18 mouse cellular contexts compared by ENCODE assay signal in the genomic region with DNA sequence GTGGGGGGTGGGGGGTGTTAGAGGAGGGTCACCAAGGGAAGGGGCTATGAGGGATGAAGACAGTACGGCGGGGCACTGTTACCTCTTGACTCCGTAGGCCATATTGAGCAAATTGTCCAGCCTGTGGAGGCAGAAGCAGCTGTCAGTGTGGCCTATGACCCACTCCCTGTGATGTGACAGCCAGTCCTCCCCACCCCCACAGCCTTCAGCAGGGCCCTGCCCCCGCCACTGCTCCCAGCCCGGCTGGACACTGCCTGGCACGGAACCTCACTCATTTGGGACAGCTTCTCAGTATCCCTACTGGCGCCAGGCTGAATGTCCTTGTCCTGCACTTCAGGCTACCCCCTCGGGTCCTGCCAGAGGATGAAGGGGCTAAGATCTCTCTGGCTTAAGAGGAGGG. TPM values are rescaled to one million over a fixed set of nuclear protein-coding genes. Genes with fewer than 3 reads are reported as not detected.
DNase-seq lines count a peak whose midpoint lies in the region; ATAC-seq and TF ChIP-seq lines count a peak whose summit lies in the region.
"Had no signal": no experiment of that assay in that cellular context is flagged by ENCODE, and none has a peak within 500 bp of the region (broad histone marks: within the 10 kb centered on the region; RNA-seq: fewer than 3 reads in every experiment).

No protein-coding gene starts in this region.

- WGBS in forebrain, embryonic 11.5 days: 68% methylated on average over 8 of the region's 8 CpGs
- 64% methylated on average over 8 of the region's 8 CpGs for WGBS in forebrain, embryonic 16.5 days
- 52% methylated on average over 8 of the region's 8 CpGs for WGBS in liver, embryonic 11.5 days
- WGBS in liver, postnatal 0 days (ENCODE audit: insufficient replicate concordance): 51% methylated on average over 8 of the region's 8 CpGs

- intact Hi-C loops in left cerebral cortex, postnatal 25 days (cut with DNase I): no loop called here

- no peak overlapping the region for H3K9ac ChIP-seq in forebrain, embryonic 11.5 days (ENCODE audit: low read length)
- H3K9ac ChIP-seq in forebrain, embryonic 16.5 days (replicated peaks; ENCODE audit: low read depth, low read length): no peak overlapping the region
- H3K9ac ChIP-seq in liver, embryonic 11.5 days (ENCODE audit: low read depth, low read length): no peak overlapping the region
- no peak overlapping the region for H3K9ac ChIP-seq in liver, postnatal 0 days (replicated peaks)
- H3K9ac ChIP-seq: embryonic facial prominence, embryonic 12.5 days had no signal

- no peak for TF ChIP-seq EP300 in liver, postnatal 0 days (IDR thresholded peaks at IDR 0.05; ENCODE audit: low read depth)

- no peaks in the 10 kb centered on the region for H3K9me3 ChIP-seq in forebrain, embryonic 11.5 days (ENCODE audit: control insufficient read depth, low read length)
- H3K9me3 ChIP-seq in forebrain, embryonic 16.5 days (ENCODE audit: control insufficient read depth, low read length): no peaks in the 10 kb centered on the region
- no peaks in the 10 kb centered on the region for H3K9me3 ChIP-seq in liver, embryonic 11.5 days (ENCODE audit: control insufficient read depth, low read length)
- no peaks in the 10 kb centered on the region for H3K9me3 ChIP-seq in liver, postnatal 0 days (ENCODE audit: low read length)
- H3K9me3 ChIP-seq: embryonic facial prominence, embryonic 12.5 days; heart, embryonic 10.5 days; limb, embryonic 10.5 days had no signal

- no peaks in the 10 kb centered on the region for H3K36me3 ChIP-seq in forebrain, embryonic 11.5 days (ENCODE audit: control insufficient read depth, insufficient read depth, low read length)
- peaks cover 31% of the 10 kb centered on the region for H3K36me3 ChIP-seq in forebrain, embryonic 16.5 days (ENCODE audit: control insufficient read depth, insufficient read depth)
- H3K36me3 ChIP-seq in liver, embryonic 11.5 days (ENCODE audit: control insufficient read depth, insufficient read depth, low read length): no peaks in the 10 kb centered on the region
- no peaks in the 10 kb centered on the region for H3K36me3 ChIP-seq in liver, postnatal 0 days (replicated peaks; ENCODE audit: insufficient read depth, low read length)
- H3K36me3 ChIP-seq: embryonic facial prominence, embryonic 12.5 days; heart, embryonic 10.5 days; limb, embryonic 10.5 days had no signal

- no peaks in the 10 kb centered on the region for H3K27me3 ChIP-seq in forebrain, embryonic 11.5 days (ENCODE audit: control insufficient read depth, insufficient read depth, low read length)
- no peaks in the 10 kb centered on the region for H3K27me3 ChIP-seq in forebrain, embryonic 16.5 days (replicated peaks; ENCODE audit: control insufficient read depth, insufficient read depth, low read length)
- no peaks in the 10 kb centered on the region for H3K27me3 ChIP-seq in liver, embryonic 11.5 days (replicated peaks; ENCODE audit: control insufficient read depth, insufficient read depth, low read length)
- H3K27me3 ChIP-seq in liver, postnatal 0 days (ENCODE audit: insufficient read depth, low read length): no peaks in the 10 kb centered on the region
- H3K27me3 ChIP-seq: embryonic facial prominence, embryonic 12.5 days had no signal

- DNase-seq in forebrain, embryonic 11.5 days (ENCODE audit: low spot score): no peak
- peak; percentile 26 for DNase-seq in liver
- no peak for DNase-seq in liver, embryonic 11.5 days (ENCODE audit: low spot score)
- peak; percentile 86 for DNase-seq in brain, adult 2 months (ENCODE audit: low read depth, low spot score)
- DNase-seq in liver, postnatal 0 days: peak; percentile 54
- no peak for DNase-seq in heart, adult 18-20 months
- DNase-seq in left cerebral cortex, postnatal 25 days (ENCODE audit: low spot score in 2 of 2): no peak
- DNase-seq: adrenal gland, adult 2 months; kidney, postnatal 25 days; thymus, adult 18-20 months had no signal

- H3K27ac ChIP-seq in forebrain, embryonic 11.5 days (ENCODE audit: low read depth, low read length): no peak overlapping the region
- no peak overlapping the region for H3K27ac ChIP-seq in forebrain, embryonic 16.5 days (ENCODE audit: low read length)
- H3K27ac ChIP-seq in liver, embryonic 11.5 days (ENCODE audit: low read depth, low read length): no peak overlapping the region
- H3K27ac ChIP-seq in liver, postnatal 0 days (ENCODE audit: low read depth): no peak overlapping the region
- H3K27ac ChIP-seq: embryonic facial prominence, embryonic 12.5 days; heart, embryonic 10.5 days; limb, embryonic 10.5 days had no signal

- 0 out of 2 replicates have a peak, but pooled peaks have one; percentile 41 for ATAC-seq in forebrain, embryonic 11.5 days (replicated peaks; ENCODE audit: low FRiP score)
- ATAC-seq in forebrain, embryonic 16.5 days: no peak
- ATAC-seq in liver, embryonic 11.5 days (replicated peaks; ENCODE audit: low FRiP score): no peak; the same call in 1 of the 2 replicates
- peak; percentile 87 for ATAC-seq in liver, postnatal 0 days
- ATAC-seq: inflammation-experienced regulatory T-cells, adult 6 months had no signal

- peaks cover 16% of the 10 kb centered on the region for H3K4me1 ChIP-seq in forebrain, embryonic 11.5 days (replicated peaks; ENCODE audit: control insufficient read depth, insufficient read depth, low read length)
- no peaks in the 10 kb centered on the region for H3K4me1 ChIP-seq in forebrain, embryonic 16.5 days (replicated peaks; ENCODE audit: control insufficient read depth, insufficient read depth, low read length)
- H3K4me1 ChIP-seq in liver, embryonic 11.5 days (replicated peaks; ENCODE audit: control insufficient read depth, insufficient read depth, low read length): peaks cover 3% of the 10 kb centered on the region; the same call in 1 of the 2 replicates
- no peaks in the 10 kb centered on the region for H3K4me1 ChIP-seq in liver, postnatal 0 days (ENCODE audit: insufficient read depth)
- H3K4me1 ChIP-seq: megakaryocyte, embryonic 14.5 days had no signal

- H3K4me2 ChIP-seq in forebrain, embryonic 11.5 days (ENCODE audit: low read depth, low read length, severe bottlenecking): no peak overlapping the region
- H3K4me2 ChIP-seq in forebrain, embryonic 16.5 days (ENCODE audit: low read length): no peak overlapping the region
- H3K4me2 ChIP-seq in liver, embryonic 11.5 days: no peak overlapping the region
- no peak overlapping the region for H3K4me2 ChIP-seq in liver, postnatal 0 days (ENCODE audit: low read depth, low read length)
- H3K4me2 ChIP-seq: embryonic facial prominence, embryonic 12.5 days had no signal

- TF ChIP-seq CTCF in liver, postnatal 0 days (IDR thresholded peaks at IDR 0.05; ENCODE audit: low read depth): no peak

- H3K4me3 ChIP-seq in forebrain, embryonic 11.5 days (ENCODE audit: low read depth, low read length): no peak overlapping the region
- no peak overlapping the region for H3K4me3 ChIP-seq in forebrain, embryonic 16.5 days (replicated peaks; ENCODE audit: low read length)
- no peak overlapping the region for H3K4me3 ChIP-seq in liver, embryonic 11.5 days (ENCODE audit: low read depth, low read length)
- no peak overlapping the region for H3K4me3 ChIP-seq in liver, postnatal 0 days (ENCODE audit: low read depth, low read length)
- H3K4me3 ChIP-seq: embryonic facial prominence, embryonic 12.5 days; heart, embryonic 10.5 days; limb, embryonic 10.5 days; megakaryocyte, embryonic 14.5 days had no signal

RNA-seq across cellular contexts. Expression of gene Prkcsh, which starts 22.0 kb away (rescaled TPM):
- polyA plus RNA-seq in forebrain, embryonic 11.5 days (2014; fragmentation: Nextera tagmentation; extraction: Ambion mirVana): 86.9 and 94.3 TPM in 2 replicates
- polyA plus RNA-seq in forebrain, embryonic 16.5 days (2015; fragmentation: Nextera tagmentation; extraction: Ambion mirVana): 90.0 and 93.9 TPM in 2 replicates
- 89.4 and 89.5 TPM in 2 replicates for polyA plus RNA-seq in liver, embryonic 11.5 days (2014; fragmentation: Nextera tagmentation; extraction: Ambion mirVana)
- 47.0 and 47.6 TPM in 2 replicates for polyA plus RNA-seq in liver, postnatal 0 days (2015; fragmentation: Nextera tagmentation; extraction: Ambion mirVana)
- total RNA-seq in heart, adult 18-20 months (2021): 10 to 100 TPM; 58.7 to 64.6 TPM
- total RNA-seq in left cerebral cortex, postnatal 25 days (2021): 10 to 100 TPM; 97.0 to 98.1 TPM

RNA-seq across cellular contexts. Expression of gene Ccdc151, which starts 22.2 kb away (rescaled TPM):
- polyA plus RNA-seq in forebrain, embryonic 11.5 days (2014; fragmentation: Nextera tagmentation; extraction: Ambion mirVana): 4.2 and 6.9 TPM in 2 replicates
- polyA plus RNA-seq in forebrain, embryonic 16.5 days (2015; fragmentation: Nextera tagmentation; extraction: Ambion mirVana): 3.6 and 5.2 TPM in 2 replicates
- polyA plus RNA-seq in liver, embryonic 11.5 days (2014; fragmentation: Nextera tagmentation; extraction: Ambion mirVana): 0.23 and 0.29 TPM in 2 replicates
- polyA plus RNA-seq in liver, postnatal 0 days (2015; fragmentation: Nextera tagmentation; extraction: Ambion mirVana): not detected in 2 replicates
- total RNA-seq in heart, adult 18-20 months (2021): under 1 TPM in 1 of 2 experiments, not detected in 1; 0.31 TPM
- 1 to 10 TPM; 8.2 to 9.1 TPM for total RNA-seq in left cerebral cortex, postnatal 25 days (2021)
- total RNA-seq: neutrophil, adult 5-6 weeks had no signal
- polyA plus RNA-seq: inflammation-experienced regulatory T-cells, adult 6 months had no signal

RNA-seq across cellular contexts. Expression of gene Elavl3, which starts 27.2 kb away (rescaled TPM):
- 53.5 and 60.0 TPM in 2 replicates for polyA plus RNA-seq in forebrain, embryonic 11.5 days (2014; fragmentation: Nextera tagmentation; extraction: Ambion mirVana)
- polyA plus RNA-seq in forebrain, embryonic 16.5 days (2015; fragmentation: Nextera tagmentation; extraction: Ambion mirVana): 77.6 and 101 TPM in 2 replicates
- 0.19 and 0.25 TPM in 2 replicates for polyA plus RNA-seq in liver, embryonic 11.5 days (2014; fragmentation: Nextera tagmentation; extraction: Ambion mirVana)
- polyA plus RNA-seq in liver, postnatal 0 days (2015; fragmentation: Nextera tagmentation; extraction: Ambion mirVana): not detected in 2 replicates
- under 1 TPM in 1 of 2 experiments, not detected in 1; 0.26 TPM for total RNA-seq in heart, adult 18-20 months (2021)
- total RNA-seq in left cerebral cortex, postnatal 25 days (2021): 100 to 1,000 TPM; 158 to 160 TPM
- total RNA-seq: neutrophil, adult 5-6 weeks had no signal
- polyA plus RNA-seq: inflammation-experienced regulatory T-cells, adult 6 months had no signal

RNA-seq across cellular contexts. Expression of gene Rgl3, which starts 35.3 kb away (rescaled TPM):
- polyA plus RNA-seq in forebrain, embryonic 11.5 days (2014; fragmentation: Nextera tagmentation; extraction: Ambion mirVana): 1.1 and 3.4 TPM in 2 replicates
- 0.76 and 1.5 TPM in 2 replicates for polyA plus RNA-seq in forebrain, embryonic 16.5 days (2015; fragmentation: Nextera tagmentation; extraction: Ambion mirVana)
- 0.34 and 0.55 TPM in 2 replicates for polyA plus RNA-seq in liver, embryonic 11.5 days (2014; fragmentation: Nextera tagmentation; extraction: Ambion mirVana)
- 0.14 and 0.32 TPM in 2 replicates for polyA plus RNA-seq in liver, postnatal 0 days (2015; fragmentation: Nextera tagmentation; extraction: Ambion mirVana)
- total RNA-seq in heart, adult 18-20 months (2021): 1 to 10 TPM; 4.8 to 7.1 TPM
- total RNA-seq in left cerebral cortex, postnatal 25 days (2021): 1 to 10 TPM; 1.8 to 2.0 TPM
- total RNA-seq: neutrophil, adult 5-6 weeks had no signal
- polyA plus RNA-seq: inflammation-experienced regulatory T-cells, adult 6 months had no signal

RNA-seq across cellular contexts. Expression of gene Gm49318, which starts 46.5 kb away (rescaled TPM):
- not detected in 2 replicates for polyA plus RNA-seq in forebrain, embryonic 11.5 days (2014; fragmentation: Nextera tagmentation; extraction: Ambion mirVana)
- not detected in 2 replicates for polyA plus RNA-seq in forebrain, embryonic 16.5 days (2015; fragmentation: Nextera tagmentation; extraction: Ambion mirVana)
- polyA plus RNA-seq in liver, embryonic 11.5 days (2014; fragmentation: Nextera tagmentation; extraction: Ambion mirVana): not detected in 2 replicates
- not detected in 2 replicates for polyA plus RNA-seq in liver, postnatal 0 days (2015; fragmentation: Nextera tagmentation; extraction: Ambion mirVana)
- under 1 TPM in 1 of 2 experiments, not detected in 1; 0.55 TPM for total RNA-seq in heart, adult 18-20 months (2021)
- 1 to 10 TPM in 1 of 2 experiments, under 1 TPM in 1; 0.94 to 4.1 TPM for total RNA-seq in left cerebral cortex, postnatal 25 days (2021)
- total RNA-seq: adrenal gland, adult 2 months; neutrophil, adult 5-6 weeks had no signal
- polyA plus RNA-seq: adrenal gland, adult 2 months; C2C12; embryonic facial prominence, embryonic 12.5 days; heart, embryonic 10.5 days; inflammation-experienced regulatory T-cells, adult 6 months; limb, embryonic 10.5 days had no signal

Comparison
In these comparisons a context has a peak if more than half of its experiments do, and no peak if none do; other contexts are left out.
1. ATAC-seq: peak in forebrain, embryonic 11.5 days (single experiment) and liver, postnatal 0 days (single experiment); none in forebrain, embryonic 16.5 days (single experiment) and liver, embryonic 11.5 days (single experiment).
2. DNase-seq: peak in liver (single experiment), brain, adult 2 months (single experiment) and liver, postnatal 0 days (single experiment); none in forebrain, embryonic 11.5 days (single experiment), liver, embryonic 11.5 days (single experiment), heart, adult 18-20 months (0 of 2) and left cerebral cortex, postnatal 25 days (0 of 2).
3. RNA of gene Elavl3, which starts 27.2 kb away (polyA plus RNA-seq): 77.6 to 101 TPM in forebrain, embryonic 16.5 days and 53.5 to 60.0 TPM in forebrain, embryonic 11.5 days; 0.19 to 0.25 TPM in liver, embryonic 11.5 days and not detected in liver, postnatal 0 days; every median in the first group is over 10 times any median in the second.